In the genomic region with DNA sequence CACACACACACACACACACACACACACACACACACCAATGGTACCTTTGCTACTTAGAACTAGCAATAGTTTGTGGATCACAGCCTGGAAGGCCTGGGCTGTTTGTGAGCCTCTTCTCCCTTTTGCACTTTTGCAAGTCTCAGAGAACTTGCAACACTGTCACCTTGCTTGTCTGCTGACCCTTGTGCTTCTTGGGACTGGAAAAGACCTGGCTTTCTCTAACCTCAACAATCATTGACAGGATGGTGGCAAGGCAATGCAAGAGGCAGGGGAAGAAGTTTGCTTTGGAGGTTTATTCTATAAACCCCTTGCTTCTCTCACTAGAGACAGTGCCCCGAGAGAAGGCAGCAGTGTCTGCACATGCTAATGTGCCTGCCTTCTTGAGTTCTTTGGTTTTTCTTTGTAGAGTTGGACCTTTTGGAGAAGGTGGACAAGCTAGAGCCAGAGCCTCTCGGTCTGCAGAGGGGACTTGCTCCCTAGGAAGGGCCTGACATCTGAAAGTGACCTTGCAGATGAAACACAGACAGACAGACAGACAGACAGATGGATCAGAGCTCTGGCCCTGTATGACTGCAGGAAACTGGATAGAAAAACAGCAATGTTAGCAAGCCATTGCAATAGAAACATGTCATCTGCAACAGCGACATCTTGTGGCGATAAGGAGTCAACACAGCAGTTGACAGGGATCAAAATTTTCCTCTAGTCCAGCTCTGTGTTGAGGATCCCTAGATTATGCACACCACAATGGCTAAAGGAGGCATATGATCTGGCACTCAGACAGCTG, we compare ENCODE assay signal across 8 mouse cellular contexts.
DNase-seq lines count a peak whose midpoint lies in the region; ATAC-seq lines count a peak whose summit lies in the region.

No protein-coding gene starts in this region.

- peak; percentile 13 for DNase-seq in gastrocnemius, postnatal 10 days
- no peak for DNase-seq in gastrocnemius, adult 8-10 months (ENCODE audit: low spot score in 2 of 2)
- peak; percentile 24 to 42 for DNase-seq in adrenal gland, postnatal 36 days
- peak; percentile 69 for DNase-seq in embryonic facial prominence, embryonic 14.5 days (ENCODE audit: low spot score)
- DNase-seq in limb, embryonic 10.5 days (ENCODE audit: low spot score) = peak; percentile 66
- DNase-seq in spleen, adult 12 weeks (ENCODE audit: low spot score) = no peak

- no peaks in the 10 kb centered on the region for H3K9me3 ChIP-seq in embryonic facial prominence, embryonic 14.5 days (ENCODE audit: control insufficient read depth, low read length)
- H3K9me3 ChIP-seq in intestine, embryonic 16.5 days (ENCODE audit: control insufficient read depth, low read length) = no peaks in the 10 kb centered on the region
- no peaks in the 10 kb centered on the region for H3K9me3 ChIP-seq in limb, embryonic 10.5 days (replicated peaks)
- H3K9me3 ChIP-seq in midbrain, embryonic 16.5 days (replicated peaks; ENCODE audit: control insufficient read depth, low read length, poor library complexity, severe bottlenecking) = no peaks in the 10 kb centered on the region

- no peaks in the 10 kb centered on the region for H3K4me1 ChIP-seq in embryonic facial prominence, embryonic 14.5 days (ENCODE audit: control insufficient read depth, insufficient read depth, low read length)
- no peaks in the 10 kb centered on the region for H3K4me1 ChIP-seq in intestine, embryonic 16.5 days (ENCODE audit: control insufficient read depth, insufficient read depth, low read length)
- H3K4me1 ChIP-seq in limb, embryonic 10.5 days = 0 out of 2 replicates have a peak, but pooled peaks cover 4% of the 10 kb centered on the region
- no peaks in the 10 kb centered on the region; the same call in 1 of the 2 replicates for H3K4me1 ChIP-seq in midbrain, embryonic 16.5 days (ENCODE audit: control insufficient read depth, insufficient read depth, low read length)

- H3K9ac ChIP-seq in embryonic facial prominence, embryonic 14.5 days (ENCODE audit: low read depth, low read length) = no peak overlapping the region
- no peak overlapping the region for H3K9ac ChIP-seq in intestine, embryonic 16.5 days (ENCODE audit: low read depth, low read length)
- H3K9ac ChIP-seq in midbrain, embryonic 16.5 days (ENCODE audit: low read depth, low read length) = no peak overlapping the region

- H3K4me2 ChIP-seq in embryonic facial prominence, embryonic 14.5 days (ENCODE audit: low read depth, low read length) = no peak overlapping the region
- no peak overlapping the region for H3K4me2 ChIP-seq in intestine, embryonic 16.5 days (ENCODE audit: low read depth, low read length)
- H3K4me2 ChIP-seq in midbrain, embryonic 16.5 days (ENCODE audit: low read length) = no peak overlapping the region

- ATAC-seq in embryonic facial prominence, embryonic 14.5 days (ENCODE audit: low read depth) = 0 out of 2 replicates have a peak, but pooled peaks have one; percentile 26
- peak; percentile 78 for ATAC-seq in intestine, embryonic 16.5 days
- peak; percentile 87 for ATAC-seq in midbrain, embryonic 16.5 days

- H3K27me3 ChIP-seq in embryonic facial prominence, embryonic 14.5 days (replicated peaks; ENCODE audit: control insufficient read depth, insufficient read depth, low read length) = no peaks in the 10 kb centered on the region
- H3K27me3 ChIP-seq in intestine, embryonic 16.5 days (replicated peaks; ENCODE audit: control insufficient read depth, insufficient read depth, low read length) = no peaks in the 10 kb centered on the region
- no peaks in the 10 kb centered on the region for H3K27me3 ChIP-seq in limb, embryonic 10.5 days (ENCODE audit: low read depth, poor library complexity, severe bottlenecking)
- H3K27me3 ChIP-seq in midbrain, embryonic 16.5 days (ENCODE audit: control insufficient read depth, insufficient read depth, low read depth, low read length) = no peaks in the 10 kb centered on the region

- no peak overlapping the region for H3K4me3 ChIP-seq in embryonic facial prominence, embryonic 14.5 days (ENCODE audit: low read depth, low read length)
- no peak overlapping the region for H3K4me3 ChIP-seq in intestine, embryonic 16.5 days (ENCODE audit: low read length)
- H3K4me3 ChIP-seq in limb, embryonic 10.5 days = no peak overlapping the region
- no peak overlapping the region for H3K4me3 ChIP-seq in midbrain, embryonic 16.5 days (ENCODE audit: low read depth, low read length)

- H3K27ac ChIP-seq in embryonic facial prominence, embryonic 14.5 days (replicated peaks; ENCODE audit: low read depth, low read length) = no peak overlapping the region
- no peak overlapping the region for H3K27ac ChIP-seq in intestine, embryonic 16.5 days (ENCODE audit: low read length)
- H3K27ac ChIP-seq in limb, embryonic 10.5 days = no peak overlapping the region
- H3K27ac ChIP-seq in midbrain, embryonic 16.5 days (ENCODE audit: low read length) = no peak overlapping the region

- H3K36me3 ChIP-seq in embryonic facial prominence, embryonic 14.5 days (ENCODE audit: control insufficient read depth, insufficient read depth, low read length) = no peaks in the 10 kb centered on the region
- H3K36me3 ChIP-seq in intestine, embryonic 16.5 days (ENCODE audit: control insufficient read depth, insufficient read depth, low read length) = no peaks in the 10 kb centered on the region
- no peaks in the 10 kb centered on the region for H3K36me3 ChIP-seq in limb, embryonic 10.5 days
- no peaks in the 10 kb centered on the region for H3K36me3 ChIP-seq in midbrain, embryonic 16.5 days (ENCODE audit: control insufficient read depth, insufficient read depth, low read length)

- WGBS in embryonic facial prominence, embryonic 14.5 days = 31% methylated on average over 4 of the region's 4 CpGs
- WGBS in intestine, embryonic 16.5 days = 23% methylated on average over 4 of the region's 4 CpGs
- WGBS in limb, embryonic 10.5 days = 31% methylated on average over 4 of the region's 4 CpGs
- 29% methylated on average over 4 of the region's 4 CpGs for WGBS in midbrain, embryonic 16.5 days

Comparison
In these comparisons a context has a peak if more than half of its experiments do, and no peak if none do; other contexts are left out.
1. DNase-seq: peak in gastrocnemius, postnatal 10 days (single experiment), adrenal gland, postnatal 36 days (2 of 2), embryonic facial prominence, embryonic 14.5 days (single experiment) and limb, embryonic 10.5 days (single experiment); none in gastrocnemius, adult 8-10 months (0 of 2) and spleen, adult 12 weeks (single experiment).
2. ATAC-seq: peak in every context shown above with its lines; median percentile 87 in midbrain, embryonic 16.5 days; 78 in intestine, embryonic 16.5 days; 26 in embryonic facial prominence, embryonic 14.5 days.